Mouse (Mus musculus) forebrain, embryonic 11.5 days (tissue): ENCODE data around the gene Tmem97. TPM values are rescaled to one million over a fixed set of nuclear protein-coding genes. Genes with fewer than 3 reads are reported as not detected.

Source experiments
- ATAC-seq: fragments of 200-750 bp; cut with Nextera tagmentation; replicated peaks from 2 replicates; pipeline ENCODE4 v1.8.0; 2017; ENCODE audit warnings: moderate TSS enrichment; ENCODE audit not compliant: low FRiP score
- DNase-seq: peaks from one replicate; pipeline ENCODE4 v3.0.0-alpha.2; 2017; ENCODE audit warnings: low spot score
- H3K27ac ChIP-seq: fragments of 300-500 bp; sonication (generic); 2 replicates; pipeline ENCODE4 v1.5.1; 2014; ENCODE audit warnings: low read depth, low read length
- H3K27me3 ChIP-seq: fragments of 300-500 bp; sonication (generic); 2 replicates; pipeline ENCODE4 v1.6.1; 2014; ENCODE audit warnings: mild to moderate bottlenecking, low read length, mixed read lengths; ENCODE audit not compliant: control insufficient read depth, insufficient read depth
- H3K36me3 ChIP-seq: fragments of 300-500 bp; sonication (generic); 2 replicates; pipeline ENCODE4 v1.6.1; 2014; ENCODE audit warnings: mild to moderate bottlenecking, low read length, moderate library complexity, mixed read lengths; ENCODE audit not compliant: control insufficient read depth, insufficient read depth
- H3K4me1 ChIP-seq: fragments of 300-500 bp; sonication (generic); replicated peaks from 2 replicates; pipeline ENCODE4 v1.6.1; 2014; ENCODE audit warnings: low read length, mixed read lengths; ENCODE audit not compliant: control insufficient read depth, insufficient read depth
- H3K4me2 ChIP-seq: fragments of 300-500 bp; sonication (generic); 2 replicates; pipeline ENCODE4 v1.6.1; 2014; ENCODE audit warnings: low read depth, mild to moderate bottlenecking, low read length, moderate library complexity, mixed read lengths; ENCODE audit not compliant: severe bottlenecking
- H3K4me3 ChIP-seq: fragments of 300-500 bp; sonication (generic); 2 replicates; pipeline ENCODE4 v1.5.1; 2014; ENCODE audit warnings: low read depth, low read length
- H3K9ac ChIP-seq: fragments of 300-500 bp; sonication (generic); 2 replicates; pipeline ENCODE4 v1.6.1; 2014; ENCODE audit warnings: low read length
- H3K9me3 ChIP-seq: fragments of 300-500 bp; sonication (generic); 2 replicates; pipeline ENCODE4 v1.6.1; 2016; ENCODE audit warnings: low read length, mixed read lengths; ENCODE audit not compliant: control insufficient read depth
- WGBS: fragments of 180-500 bp; shearing (Covaris S2); extraction: QIAGEN DNeasy Blood & Tissue Kit; methylation state at CpG from one replicate; pipeline ENCODE4 v1.1.7; 2014; 5-methylcytosine and 5-hydroxymethylcytosine counted together
- polyA plus RNA-seq: library from polyadenylated mRNA; unstranded; fragments of >200 nt; fragmentation: Nextera tagmentation; extraction: Ambion mirVana; gene quantifications from 2 replicates; pipeline ENCODE4 v1.2.1, GENCODE M21; 2014

Tmem97 gene
- polyA plus RNA-seq, 1 experiment from 2014 or later = 77.6 TPM

GRCm38 (mm10) chr11:78530001-78530400 lies 20.6 kb downstream of the Tmem97 start:
- H3K4me3 ChIP-seq = no peak overlapping the region

GRCm38 (mm10) chr11:78528714-78529113 lies 21.9 kb downstream of the Tmem97 start:
- WGBS = 83% methylated on average over 9 of the region's 9 CpGs
- H3K27me3 ChIP-seq = no peaks in the 10 kb centered on the region
- H3K9ac ChIP-seq = no peak overlapping the region
- H3K9me3 ChIP-seq = no peaks in the 10 kb centered on the region
- ATAC-seq (no peak), DNase-seq (no peak)
- no peaks in the 10 kb centered on the region for H3K4me1 ChIP-seq
- no peak overlapping the region for H3K27ac ChIP-seq
- H3K4me3 ChIP-seq = no peak overlapping the region
- peaks cover 23% of the 10 kb centered on the region for H3K36me3 ChIP-seq
- H3K4me2 ChIP-seq = no peak overlapping the region

More at GRCm38 (mm10) chr11:78530001-78530400, 20.6 kb downstream of the Tmem97 start:
- Histone ChIP-seq H3K36me3 (peaks cover 15% of the 10 kb centered on the region), H3K27me3 (no peaks in the 10 kb centered on the region), H3K9ac (no peak overlapping the region), H3K4me1 (no peaks in the 10 kb centered on the region), H3K9me3 (no peaks in the 10 kb centered on the region), H3K4me2 (no peak overlapping the region), H3K27ac (no peak overlapping the region)
- 91% methylated on average over 12 of the region's 12 CpGs for WGBS
- DNase-seq (no peak), ATAC-seq (no peak)

- Histone ChIP-seq H3K4me3 (no peak overlapping the region), H3K4me1 (no peaks in the 10 kb centered on the region), H3K27me3 (no peaks in the 10 kb centered on the region), H3K27ac (no peak overlapping the region), H3K36me3 (peaks cover 36% of the 10 kb centered on the region), H3K9ac (no peak overlapping the region), H3K4me2 (no peak overlapping the region), H3K9me3 (no peaks in the 10 kb centered on the region)
- no peak for DNase-seq
- 89% methylated on average over 2 of the region's 2 CpGs for WGBS
- ATAC-seq = no peak
Measured at GRCm38 (mm10) chr11:78524838-78525237, 25.7 kb downstream of the Tmem97 start.

GRCm38 (mm10) chr11:78523241-78523955 lies 27.2 kb downstream of the Tmem97 start:
- ATAC-seq (no peak), DNase-seq (no peak)
- Histone ChIP-seq H3K4me1 (no peaks in the 10 kb centered on the region), H3K9me3 (no peaks in the 10 kb centered on the region), H3K4me3 (no peak overlapping the region), H3K36me3 (peaks cover 41% of the 10 kb centered on the region), H3K9ac (no peak overlapping the region), H3K4me2 (no peak overlapping the region), H3K27me3 (no peaks in the 10 kb centered on the region), H3K27ac (no peak overlapping the region)
- 85% methylated on average over 9 of the region's 9 CpGs for WGBS

GRCm38 (mm10) chr11:78522481-78522997 lies 28.0 kb downstream of the Tmem97 start:
- no peak overlapping the region for H3K4me3 ChIP-seq
- H3K4me1 ChIP-seq = no peaks in the 10 kb centered on the region
- peaks cover 39% of the 10 kb centered on the region for H3K36me3 ChIP-seq
- DNase-seq (no peak), ATAC-seq (no peak)
- no peaks in the 10 kb centered on the region for H3K9me3 ChIP-seq
- H3K4me2 ChIP-seq = no peak overlapping the region
- no peak overlapping the region for H3K9ac ChIP-seq
- no peak overlapping the region for H3K27ac ChIP-seq
- no peaks in the 10 kb centered on the region for H3K27me3 ChIP-seq
- 100% methylated on average over 1 of the region's 1 CpGs for WGBS

GRCm38 (mm10) chr11:78521880-78522279 lies 28.7 kb downstream of the Tmem97 start:
- 77% methylated on average over 3 of the region's 3 CpGs for WGBS
- peaks cover 35% of the 10 kb centered on the region for H3K36me3 ChIP-seq
- no peaks in the 10 kb centered on the region for H3K27me3 ChIP-seq
- no peak for ATAC-seq
- H3K9me3 ChIP-seq = no peaks in the 10 kb centered on the region
- no peak overlapping the region for H3K27ac ChIP-seq
- no peak for DNase-seq
- H3K4me1 ChIP-seq = no peaks in the 10 kb centered on the region
- no peak overlapping the region for H3K4me2 ChIP-seq
- H3K9ac ChIP-seq = no peak overlapping the region
- H3K4me3 ChIP-seq = no peak overlapping the region

GRCm38 (mm10) chr11:78518931-78519330 lies 31.6 kb downstream of the Tmem97 start:
- DNase-seq (no peak), ATAC-seq (no peak)
- Histone ChIP-seq H3K4me2 (no peak overlapping the region), H3K27me3 (no peaks in the 10 kb centered on the region), H3K4me1 (no peaks in the 10 kb centered on the region), H3K36me3 (peaks cover 28% of the 10 kb centered on the region), H3K27ac (no peak overlapping the region), H3K9me3 (no peaks in the 10 kb centered on the region), H3K9ac (no peak overlapping the region), H3K4me3 (no peak overlapping the region)
- WGBS = 96% methylated on average over 10 of the region's 10 CpGs

- no peak overlapping the region for H3K27ac ChIP-seq
- H3K9me3 ChIP-seq = no peaks in the 10 kb centered on the region
- H3K4me1 ChIP-seq = peaks cover 4% of the 10 kb centered on the region; the same call in 1 of the 2 replicates
- no peak overlapping the region for H3K4me3 ChIP-seq
- H3K9ac ChIP-seq = no peak overlapping the region
- H3K4me2 ChIP-seq = no peak overlapping the region
- 68% methylated on average over 2 of the region's 2 CpGs for whole genome bisulfite sequencing
- no peak for ATAC-seq
- DNase-seq = no peak
- H3K27me3 ChIP-seq = no peaks in the 10 kb centered on the region
- peaks cover 15% of the 10 kb centered on the region for H3K36me3 ChIP-seq
Measured at GRCm38 (mm10) chr11:78515549-78516325, 34.8 kb downstream of the Tmem97 start.
